Mouse (Mus musculus): ENCODE results near the gene Slc9a9.

DNA sequence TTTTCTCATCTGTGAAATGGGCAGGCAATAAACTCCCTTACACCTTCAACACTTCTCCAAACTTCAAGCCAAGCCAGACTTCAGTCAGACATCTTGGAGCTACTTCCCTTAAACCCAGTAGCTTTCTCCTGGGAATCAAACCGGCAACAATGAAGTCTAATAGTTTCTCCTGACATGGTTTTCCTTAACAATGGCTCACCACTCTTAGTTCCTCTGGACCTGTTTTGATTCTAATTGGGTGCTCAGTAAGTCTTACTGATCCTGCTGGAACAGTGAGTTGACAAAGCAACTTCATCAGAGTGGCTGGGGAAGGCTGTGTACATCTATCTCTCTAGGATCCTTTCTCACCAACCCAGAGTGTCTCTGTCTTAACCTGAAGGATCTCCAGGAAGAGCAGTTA, 5.0 kb downstream of the Slc9a9 start:
- TF ChIP-seq CTCF (IDR thresholded peaks at IDR 0.05; ENCODE audit: control insufficient read depth, insufficient read depth, low read length), result no peak
- TF ChIP-seq POLR2A (IDR thresholded peaks at IDR 0.05; ENCODE audit: borderline replicate concordance, control insufficient read depth, low read depth, low read length), result no peak

All from bone marrow, adult 2 months (tissue).